Mouse (Mus musculus): ENCODE results near the gene Ripply2.
"Not testable (repeated sequence)": the region's sequence is repeated elsewhere in the genome, so short reads cannot be mapped to it uniquely, and the experiment has no call there.

Gene Ripply2

DNA sequence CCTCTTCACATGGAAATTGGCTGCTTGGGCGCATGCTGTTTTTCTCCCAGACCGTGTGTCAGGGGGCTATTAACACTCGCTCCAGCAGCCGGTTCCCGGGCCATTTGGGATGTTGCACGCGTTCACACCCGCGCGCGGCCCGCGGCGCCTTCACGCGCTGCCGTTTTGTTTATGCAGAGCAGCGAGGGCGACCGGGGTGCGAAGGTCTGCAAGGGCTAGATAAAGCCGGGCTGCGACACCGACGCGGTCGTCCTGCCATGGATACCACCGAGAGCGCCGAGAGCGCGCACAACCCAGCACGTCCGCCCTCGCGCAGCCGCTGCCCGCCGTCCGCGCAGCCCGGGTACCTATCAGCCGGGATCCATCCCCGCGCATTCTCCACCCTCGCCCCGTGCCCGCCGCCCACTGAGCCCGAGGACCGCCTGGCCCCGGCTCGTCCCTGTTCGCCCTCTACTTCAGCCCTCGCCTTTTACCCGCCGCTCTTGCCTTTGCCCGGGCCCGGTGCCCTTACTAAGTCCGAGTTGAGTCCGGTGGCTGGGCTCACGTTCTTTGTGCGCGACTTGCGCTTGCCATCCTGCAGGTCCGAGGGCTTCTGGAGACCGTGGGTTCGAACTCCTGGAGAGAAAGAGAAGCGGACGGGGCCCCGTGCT, at the start of gene Ripply2:
TSS of gene Ripply2 (plus strand) at position 250 of the 650 bp plus-strand sequence.
- peak; percentile 71 for DNase-seq (ENCODE audit: low spot score)

DNA sequence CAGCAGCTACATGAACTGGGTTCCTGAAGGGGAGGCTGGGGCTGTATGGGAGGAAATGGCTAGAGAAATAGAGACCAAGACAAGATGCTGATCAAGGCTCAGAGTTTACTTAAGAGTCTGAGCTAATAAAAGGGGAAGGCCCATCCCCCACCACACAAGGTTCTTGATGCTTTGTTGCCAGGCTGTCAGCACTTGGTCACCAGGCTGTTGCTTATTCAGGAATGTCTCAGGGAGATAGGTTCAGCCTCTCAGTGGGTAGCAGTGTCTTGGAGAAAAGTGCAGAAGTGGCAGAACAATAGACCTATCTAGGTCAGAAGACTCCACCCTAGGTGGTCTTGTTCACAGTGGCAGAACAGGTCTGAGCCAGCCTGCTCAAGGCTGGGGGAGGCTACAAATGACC, 42.9 kb upstream of the Ripply2 start:
- DNase-seq (ENCODE audit: low spot score) = not testable (repeated sequence)

DNA sequence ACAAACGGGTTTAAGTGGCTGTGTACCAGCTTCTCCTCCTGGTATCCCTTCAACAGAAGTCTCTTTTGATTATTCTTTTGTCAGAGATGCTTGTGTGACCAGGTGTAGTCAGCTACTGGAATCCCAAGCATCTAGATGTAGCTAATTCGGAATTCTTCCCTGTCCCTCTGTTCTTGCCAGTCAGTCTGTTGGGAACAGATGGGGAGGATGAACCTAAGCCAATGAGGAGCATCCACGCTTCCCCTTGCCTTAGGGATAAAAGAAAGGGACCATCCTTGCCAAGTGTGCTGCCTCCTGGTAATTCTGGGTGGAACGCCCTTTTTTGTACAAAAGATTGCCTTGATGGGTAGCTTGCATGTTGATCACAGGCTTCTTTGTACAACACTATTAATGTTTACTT, 41.8 kb upstream of the Ripply2 start:
- DNase-seq (ENCODE audit: low spot score) = no peak

DNA sequence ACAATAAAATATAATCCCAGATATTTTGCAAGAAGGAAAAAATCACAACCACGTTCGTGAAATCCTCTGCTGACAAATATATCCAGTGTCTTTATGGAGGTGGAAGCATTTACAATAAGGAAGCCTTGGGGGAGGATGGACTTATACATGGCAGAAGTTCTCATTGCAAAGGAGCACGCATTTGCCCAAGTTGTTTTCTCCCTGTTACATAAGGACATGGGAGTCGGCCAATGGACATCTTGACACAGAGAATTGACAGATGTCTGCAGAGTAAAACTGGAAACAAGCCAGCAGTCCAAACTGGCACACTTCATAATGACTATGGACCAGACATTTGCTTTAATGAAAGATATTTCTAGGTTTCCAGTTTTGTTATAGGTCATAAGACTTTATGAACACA, 38.4 kb upstream of the Ripply2 start:
- no peak for DNase-seq (ENCODE audit: low spot score)

DNA sequence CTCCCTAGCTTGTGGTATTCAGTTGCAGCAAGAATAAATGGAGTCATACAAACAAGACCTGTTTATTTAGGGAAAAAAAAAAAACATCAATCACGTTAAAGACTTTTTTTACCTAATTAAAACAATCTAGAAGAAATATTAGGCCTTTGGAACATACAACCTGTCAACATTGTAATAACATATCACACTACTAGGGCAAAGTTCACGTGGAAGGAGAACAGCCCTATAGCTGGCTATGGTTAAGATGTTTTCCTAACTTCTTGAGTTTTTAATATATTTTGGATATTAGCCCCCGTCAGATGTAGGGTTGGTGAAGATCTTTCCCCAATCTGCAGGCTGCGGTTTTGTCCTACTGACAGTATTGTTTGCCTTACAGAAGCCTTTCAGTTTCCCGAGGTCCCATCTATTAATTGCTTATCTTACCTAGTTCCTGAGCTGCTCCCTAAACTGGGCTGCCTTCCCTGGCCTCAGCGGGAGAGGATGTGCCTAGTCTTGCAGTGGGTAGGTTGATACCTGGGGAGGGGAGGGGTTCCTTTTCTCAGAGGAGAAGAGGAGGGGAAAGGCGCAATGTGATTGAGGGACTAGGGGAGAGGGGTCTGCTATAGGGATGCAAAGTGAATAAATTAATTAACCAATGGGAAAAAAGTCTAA, 37.0 kb upstream of the Ripply2 start:
- no peak for DNase-seq (ENCODE audit: low spot score)

DNA sequence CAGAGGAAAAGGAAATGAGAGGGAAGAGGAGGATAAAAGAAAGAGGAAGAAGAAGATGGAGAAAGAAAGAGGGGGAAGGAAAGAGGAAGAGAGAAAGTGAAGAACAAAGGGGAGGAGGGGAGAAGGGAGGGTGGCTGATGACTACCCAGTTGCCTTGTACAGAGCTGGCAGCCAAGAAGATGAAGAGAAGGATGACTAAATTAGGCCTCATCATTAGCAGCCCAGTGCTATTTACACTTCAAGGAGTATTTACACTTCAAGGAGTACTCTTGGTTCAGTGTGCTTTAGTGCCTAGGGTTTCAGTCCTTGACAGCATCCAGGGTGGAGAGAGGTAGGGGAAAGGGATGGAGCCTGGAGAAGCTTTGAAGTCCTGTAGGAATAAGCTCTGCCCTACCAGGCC, 35.3 kb upstream of the Ripply2 start:
- DNase-seq (ENCODE audit: low spot score) = no peak

DNA sequence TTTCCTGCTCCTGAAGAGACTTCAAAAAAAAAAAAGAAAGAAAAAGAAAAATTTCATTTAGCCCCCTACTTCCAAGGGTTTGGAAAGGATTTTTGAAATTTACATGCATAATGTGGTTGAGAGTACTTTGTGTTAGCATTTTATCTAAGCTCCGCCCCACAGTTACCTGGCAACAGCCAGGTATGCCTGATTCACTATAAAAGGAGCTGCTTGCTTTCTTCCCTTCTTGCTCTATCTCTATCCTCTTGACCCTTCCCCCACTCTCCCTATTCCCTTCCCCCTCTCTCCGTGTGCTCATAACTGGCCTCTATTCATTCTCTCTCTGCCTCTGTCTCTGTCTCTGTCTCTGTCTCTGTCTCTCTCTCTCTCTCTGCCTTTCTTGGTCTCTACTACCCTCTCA, 34.4 kb upstream of the Ripply2 start:
- no peak for DNase-seq (ENCODE audit: low spot score)

DNA sequence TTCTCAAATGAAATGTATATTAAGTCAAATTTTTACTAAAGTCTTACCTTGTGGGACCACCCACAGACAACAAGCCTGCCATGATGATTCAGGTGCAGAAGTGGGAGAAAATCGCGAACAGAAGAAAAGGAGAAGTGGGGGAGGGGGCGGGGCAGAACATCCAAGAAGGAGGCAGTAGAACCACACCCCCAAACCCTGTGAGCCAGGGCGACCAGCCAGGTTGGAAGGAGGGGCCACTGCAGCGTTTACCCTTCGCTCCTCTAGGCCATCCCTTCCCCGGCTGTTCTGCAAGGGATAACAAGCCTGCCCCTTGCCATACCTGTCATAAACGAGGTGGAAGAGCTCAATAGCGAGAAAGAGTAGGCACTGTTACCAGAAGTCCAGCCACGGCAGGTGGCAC, 33.8 kb upstream of the Ripply2 start:
- no peak for DNase-seq (ENCODE audit: low spot score)

DNA sequence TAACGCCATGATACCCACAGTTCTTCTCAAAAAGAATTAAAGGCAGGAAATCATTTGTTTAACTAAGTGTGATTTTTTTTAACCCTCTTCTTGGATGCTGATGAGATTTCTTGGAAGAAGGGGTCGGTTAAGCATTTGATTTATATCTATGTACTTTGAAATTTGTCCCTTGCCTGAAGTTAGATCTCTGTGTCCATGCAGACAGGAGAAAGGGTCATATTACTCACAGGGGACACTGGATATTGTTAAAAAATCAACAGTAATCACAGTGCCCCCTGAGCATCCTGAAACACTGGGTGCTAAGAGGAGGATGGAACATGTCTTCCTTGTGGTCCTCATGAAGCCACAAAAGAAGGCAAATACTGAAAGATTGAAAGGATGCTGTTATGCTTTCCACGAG, 30.8 kb upstream of the Ripply2 start:
- DNase-seq (ENCODE audit: low spot score) = no peak

DNA sequence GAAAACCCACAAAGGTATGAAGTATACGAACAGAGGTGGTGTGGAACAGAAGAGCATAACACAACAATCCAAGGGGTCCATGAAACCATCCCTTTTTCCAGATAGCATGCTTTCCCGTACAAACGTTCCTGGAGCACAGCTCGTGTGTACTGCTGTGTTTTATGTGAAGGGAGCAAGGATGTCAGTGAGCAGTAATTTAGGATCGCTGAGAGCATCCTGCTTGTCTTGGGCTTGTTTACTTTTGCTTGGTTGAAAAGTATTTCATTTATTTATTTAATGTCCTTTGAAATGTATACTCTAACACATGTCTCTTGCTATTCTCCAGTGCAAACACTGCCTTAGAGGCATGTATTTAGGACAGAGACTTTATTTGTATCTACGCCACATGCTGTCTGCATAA, 30.2 kb upstream of the Ripply2 start:
- DNase-seq (ENCODE audit: low spot score) = no peak

DNA sequence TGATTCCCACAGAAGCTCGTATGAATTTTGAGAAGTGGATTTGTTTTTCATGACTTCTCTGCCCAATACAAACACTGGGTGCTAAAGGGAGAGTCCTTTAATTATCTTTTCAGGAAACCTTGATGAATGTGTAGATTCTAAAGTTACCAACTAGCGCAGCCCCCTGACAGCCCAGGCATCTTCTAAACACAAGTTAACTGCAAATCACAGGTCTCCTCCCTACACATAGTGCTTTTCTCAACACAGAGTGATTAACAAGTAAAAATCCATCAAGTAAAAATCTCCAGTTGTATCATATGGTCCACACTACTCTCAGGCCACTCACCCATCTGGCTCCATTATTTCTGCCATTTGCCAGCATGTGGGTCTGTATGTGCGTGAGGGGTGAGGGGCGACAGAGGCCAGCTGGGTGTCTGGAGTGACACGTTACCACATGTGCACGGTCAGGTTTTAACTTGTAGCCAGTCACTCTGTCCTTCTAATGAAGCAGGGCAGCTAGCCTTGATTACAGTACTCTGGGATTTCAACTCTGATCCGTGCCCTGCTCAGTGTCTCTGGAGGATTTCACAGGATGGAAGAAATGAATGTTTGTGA, 28.5 kb upstream of the Ripply2 start:
- DNase-seq (ENCODE audit: low spot score) = peak; percentile 51

DNA sequence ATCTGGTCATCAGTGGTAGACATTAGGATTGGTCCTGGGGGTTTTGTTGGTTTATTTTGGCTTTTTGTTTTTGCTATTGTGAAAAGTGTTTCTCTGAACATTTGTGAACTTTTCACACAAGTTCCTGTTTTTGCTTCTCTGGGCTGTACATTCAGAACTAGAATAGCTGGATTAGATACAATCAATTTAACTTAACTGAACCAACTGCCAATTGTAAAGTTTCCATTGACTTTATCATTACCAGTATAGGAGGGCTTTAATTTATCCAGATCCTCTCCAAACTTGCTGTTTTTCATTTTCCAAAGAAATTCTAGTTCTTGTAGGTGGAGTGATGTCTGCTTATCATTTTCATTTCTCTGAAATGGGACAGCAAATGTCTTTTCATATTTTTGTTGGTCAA, 25.5 kb upstream of the Ripply2 start:
- no peak for DNase-seq (ENCODE audit: low spot score)

DNA sequence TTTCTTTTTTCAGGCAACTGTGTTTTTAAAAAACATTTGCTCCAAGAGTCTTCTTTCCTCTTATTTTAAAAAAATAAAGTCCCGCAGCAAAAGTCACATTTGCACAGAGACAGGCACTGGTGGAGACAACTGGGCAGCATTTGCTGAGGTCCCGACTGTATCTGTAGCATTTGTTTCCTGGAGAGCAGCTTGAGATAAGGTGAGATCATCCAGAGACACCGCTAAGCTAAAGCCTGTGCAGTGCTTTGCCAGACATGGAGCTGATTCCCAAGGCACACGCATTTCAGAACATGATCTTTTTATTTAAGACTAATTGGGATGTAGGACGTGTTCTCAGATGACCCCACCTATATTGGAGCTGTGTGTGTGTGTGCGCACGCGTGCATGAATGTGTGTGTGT, 23.6 kb upstream of the Ripply2 start:
- DNase-seq (ENCODE audit: low spot score) = no peak

DNA sequence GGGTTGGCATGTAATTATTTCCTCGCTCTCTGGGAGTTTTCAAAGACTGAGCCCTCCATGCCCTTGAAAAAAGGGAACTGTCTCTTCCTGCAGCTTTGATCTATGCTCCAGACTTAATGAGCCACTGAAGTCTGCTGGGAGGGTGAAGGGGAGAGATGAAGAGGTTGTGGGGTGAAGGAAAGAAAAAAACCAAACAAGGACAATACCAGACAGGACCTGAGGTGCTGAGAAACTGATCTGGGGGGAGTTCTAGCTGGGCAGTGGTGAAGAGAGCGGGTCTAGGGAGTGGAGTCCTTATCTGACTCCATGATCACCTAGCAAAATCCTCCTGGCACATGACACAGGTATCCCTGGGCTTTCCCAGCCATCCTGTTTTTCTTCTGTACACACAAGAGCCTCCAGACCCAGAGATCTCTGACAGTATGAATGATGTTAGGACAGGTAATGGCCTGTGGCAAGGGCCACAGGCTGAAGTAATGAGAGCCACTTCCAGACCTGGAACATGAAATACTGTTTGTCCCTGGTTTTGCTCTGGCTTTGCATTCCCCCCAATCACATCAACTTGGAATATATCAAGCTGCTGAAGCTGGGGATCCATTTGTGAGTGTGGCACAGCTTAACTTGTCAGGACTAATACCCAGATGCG, 18.2 kb upstream of the Ripply2 start:
- DNase-seq (ENCODE audit: low spot score) = no peak

DNA sequence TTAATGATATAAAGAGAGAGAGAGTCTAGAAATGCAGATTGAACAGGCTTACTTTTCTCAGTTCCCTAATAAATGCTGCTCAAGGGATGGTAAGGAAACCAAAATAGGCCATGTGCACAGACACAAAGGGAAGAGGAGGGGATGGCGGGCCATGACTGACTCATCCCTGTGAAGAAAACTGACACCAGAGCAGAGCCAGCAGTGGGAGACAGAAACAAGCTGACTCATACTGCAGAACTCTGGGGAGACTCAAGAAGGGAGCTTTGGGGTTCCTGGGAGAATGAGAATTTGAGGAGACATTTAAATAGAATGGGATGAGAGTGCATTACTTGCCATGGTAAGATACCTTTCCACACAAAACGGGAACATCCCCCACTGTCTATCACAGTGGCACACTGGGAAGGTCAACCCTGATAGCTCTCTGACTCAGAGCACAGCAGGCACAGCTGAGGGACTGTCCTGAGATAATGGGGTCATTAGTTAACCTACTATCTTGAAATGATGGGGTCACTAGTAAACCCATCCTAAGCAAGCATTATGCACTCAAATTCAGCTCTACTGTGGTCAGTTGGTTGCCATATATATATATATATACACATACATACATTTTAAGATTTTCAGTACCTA, 15.3 kb upstream of the Ripply2 start:
- DNase-seq (ENCODE audit: low spot score) = no peak

DNA sequence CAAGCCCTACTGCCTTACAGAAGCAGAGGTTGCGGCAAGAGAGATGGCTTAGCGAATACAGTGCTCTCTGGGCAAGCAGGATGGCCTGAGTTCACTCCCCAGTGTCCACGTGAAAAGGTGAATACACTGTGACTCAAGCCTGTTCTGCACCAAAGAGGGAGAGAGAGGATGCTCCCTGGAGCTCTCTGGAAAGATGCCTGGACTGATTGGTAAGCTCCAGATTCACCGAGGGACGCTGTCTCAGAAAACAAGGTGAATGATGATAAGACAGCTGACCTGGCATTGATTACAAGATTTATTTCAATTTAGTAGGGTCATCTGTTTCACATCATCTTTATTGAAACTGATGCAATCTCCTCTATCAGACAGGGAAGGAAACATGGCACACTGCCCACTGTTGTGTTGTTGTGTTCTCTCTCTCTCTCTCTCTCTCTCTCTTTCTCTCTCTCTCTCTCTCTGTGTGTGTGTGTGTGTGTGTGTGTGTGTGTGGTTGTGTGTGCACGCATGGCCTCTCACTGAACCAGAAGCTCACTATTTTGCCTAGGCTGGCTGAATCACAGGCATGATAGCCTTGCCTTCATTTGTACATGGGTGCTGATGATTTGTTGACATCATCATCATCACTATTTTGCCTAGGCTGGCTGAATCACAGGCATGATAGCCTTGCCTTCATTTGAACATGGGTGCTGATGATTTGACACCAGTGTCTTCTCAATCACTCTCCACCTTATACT, 10.5 kb upstream of the Ripply2 start:
- no peak for DNase-seq (ENCODE audit: low spot score)

DNA sequence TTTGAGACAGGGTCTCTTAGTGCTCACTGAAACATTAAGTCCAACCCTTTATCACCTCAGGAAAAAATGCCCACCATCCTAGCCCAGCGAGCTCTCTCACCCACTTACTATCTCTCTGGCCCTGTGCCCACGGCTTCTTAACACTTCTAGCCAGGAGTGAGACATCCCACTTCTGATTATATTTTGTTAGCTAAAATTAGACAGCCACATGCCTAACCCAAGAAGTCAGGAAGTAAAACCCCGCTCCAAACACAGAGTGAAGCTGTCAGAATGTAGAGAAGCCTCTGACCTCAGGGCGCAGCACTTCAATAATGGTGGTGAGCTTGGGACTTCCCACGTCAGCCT, 9.9 kb upstream of the Ripply2 start:
- no peak for DNase-seq (ENCODE audit: low spot score)

DNA sequence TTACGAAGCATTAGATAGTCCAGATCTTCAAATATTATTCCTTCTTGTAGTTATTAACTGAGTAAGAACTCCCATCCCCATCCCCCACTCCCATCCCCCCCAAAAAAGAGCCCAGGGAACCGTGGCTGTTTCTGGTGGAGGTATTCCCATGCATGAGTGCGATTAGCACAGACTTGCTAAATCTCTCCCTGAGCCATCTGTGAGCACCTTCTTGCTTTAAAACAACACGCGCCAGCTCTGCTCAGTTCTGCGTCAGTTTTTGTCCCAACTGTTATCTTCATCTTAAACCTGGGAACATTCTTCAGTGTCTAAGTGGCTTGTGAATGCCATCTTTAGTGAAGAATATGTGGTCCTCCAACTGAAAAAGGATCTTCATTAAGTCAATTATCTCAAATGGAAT, 6.8 kb upstream of the Ripply2 start:
- no peak for DNase-seq (ENCODE audit: low spot score)

DNA sequence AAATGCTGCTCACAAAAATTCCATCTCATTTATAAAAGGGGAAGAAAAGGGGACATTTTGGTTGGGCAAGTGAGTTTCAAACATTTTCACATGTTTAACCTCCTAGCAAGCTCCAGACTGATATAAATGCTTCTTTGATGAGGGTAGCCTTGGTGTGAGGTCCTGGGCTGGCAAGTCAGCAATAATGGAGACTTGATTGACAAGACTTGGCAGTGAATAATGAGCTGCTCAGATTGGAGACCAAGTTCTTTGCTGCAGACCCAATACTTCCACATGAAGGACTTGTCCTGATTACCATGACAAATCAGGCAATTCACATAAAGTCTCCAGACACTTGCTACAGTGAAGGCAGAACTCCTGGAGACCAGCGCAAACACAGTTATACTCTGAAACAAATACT, 6.4 kb upstream of the Ripply2 start:
- DNase-seq (ENCODE audit: low spot score) = no peak

DNA sequence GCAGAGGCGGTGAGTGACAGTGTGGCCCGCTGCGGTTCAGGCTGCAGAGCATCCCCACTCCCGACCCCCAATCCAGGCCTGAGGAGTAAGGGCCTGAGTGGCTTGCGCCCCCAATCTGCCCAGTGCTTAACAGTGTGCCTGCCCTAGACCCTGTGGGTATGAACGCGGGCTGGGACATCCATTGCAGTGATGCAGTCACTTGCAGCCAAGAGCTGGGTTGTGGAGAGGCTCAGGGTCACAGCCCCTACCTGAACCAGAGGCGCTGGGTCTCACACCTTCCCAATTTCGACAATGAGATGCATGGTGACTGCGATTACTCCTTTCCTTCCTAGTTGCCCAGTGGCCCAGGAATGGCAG, 579 bp downstream of the Ripply2 start:
- DNase-seq (ENCODE audit: low spot score) = no peak

DNA sequence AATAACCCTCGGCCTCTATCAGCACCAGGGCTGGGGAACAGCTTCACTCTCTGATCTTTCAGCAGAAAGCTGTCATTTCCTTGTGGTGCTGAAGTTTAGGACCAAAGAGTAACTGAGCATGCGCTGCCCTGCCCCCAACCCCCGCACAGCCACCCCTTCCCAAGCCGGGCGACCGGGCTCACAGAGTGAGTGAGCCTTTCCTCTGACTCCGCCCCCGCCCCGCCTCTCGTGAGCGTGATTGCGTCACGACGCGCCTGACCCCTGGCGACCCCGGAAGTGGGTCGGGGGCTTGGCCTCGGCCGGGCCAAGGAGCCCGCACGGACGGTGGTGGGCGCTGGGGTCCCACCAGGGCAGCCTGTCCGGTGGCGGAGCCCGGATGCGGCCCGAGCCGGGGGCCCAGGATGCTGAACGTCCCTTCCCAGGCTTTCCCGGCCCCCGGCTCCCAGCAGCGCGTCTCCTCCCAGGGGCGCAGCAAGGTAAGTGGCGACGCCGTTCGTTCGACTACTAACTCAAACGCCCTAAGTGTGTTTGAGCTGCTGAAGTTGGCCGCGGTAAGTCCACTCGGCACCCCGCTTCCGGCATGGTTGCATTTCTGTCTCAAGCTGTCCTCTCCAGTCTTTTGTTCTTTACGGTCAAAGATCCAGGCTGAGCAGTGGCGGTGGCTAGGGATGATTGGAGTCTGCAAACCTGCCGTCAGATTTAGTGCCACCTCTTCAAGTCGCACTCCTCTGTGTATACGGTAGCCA, 6.6 kb downstream of the Ripply2 start, which contains the start of gene Cyb5r4:
TSS of gene Cyb5r4 (plus strand) at position 237 of the 746 bp plus-strand sequence.
- DNase-seq (ENCODE audit: low spot score) = peak; percentile 95

All from embryo, embryonic 10 days (tissue).